Mouse (Mus musculus) intestine, postnatal 0 days (tissue): ENCODE results near the gene Dusp19. TPM values are rescaled to one million over a fixed set of nuclear protein-coding genes. Genes with fewer than 3 reads are reported as not detected.

Experiments
- ATAC-seq: fragments of 200-750 bp; cut with Nextera tagmentation; 2 replicates; pipeline ENCODE4 v1.8.0; 2017; ENCODE audit warnings: mild to moderate bottlenecking, moderate TSS enrichment, moderate library complexity
- H3K27ac ChIP-seq: fragments of 300-500 bp; sonication (generic); 2 replicates; pipeline ENCODE4 v1.5.1; 2014; ENCODE audit warnings: mild to moderate bottlenecking, low read depth, low read length, moderate library complexity
- H3K27me3 ChIP-seq: fragments of 300-500 bp; sonication (generic); replicated peaks from 2 replicates; pipeline ENCODE4 v1.6.1; 2014; ENCODE audit warnings: low read length, mixed read lengths; ENCODE audit not compliant: control insufficient read depth, insufficient read depth
- H3K36me3 ChIP-seq: fragments of 300-500 bp; sonication (generic); 2 replicates; pipeline ENCODE4 v1.6.1; 2014; ENCODE audit warnings: mild to moderate bottlenecking, moderate library complexity; ENCODE audit not compliant: control insufficient read depth, insufficient read depth
- H3K4me1 ChIP-seq: fragments of 300-500 bp; sonication (generic); replicated peaks from 2 replicates; pipeline ENCODE4 v1.6.1; 2014; ENCODE audit warnings: antibody characterized with exemption, low read length, mixed read lengths; ENCODE audit not compliant: control insufficient read depth, insufficient read depth
- H3K4me2 ChIP-seq: fragments of 300-500 bp; sonication (generic); replicated peaks from 2 replicates; pipeline ENCODE4 v1.6.1; 2014; ENCODE audit warnings: low read depth, mild to moderate bottlenecking, moderate library complexity
- H3K4me3 ChIP-seq: fragments of 300-500 bp; sonication (generic); 2 replicates; pipeline ENCODE4 v1.5.1; 2014; ENCODE audit warnings: low read depth, low read length
- H3K9ac ChIP-seq: fragments of 300-500 bp; sonication (generic); 2 replicates; pipeline ENCODE4 v1.6.1; 2014; ENCODE audit warnings: mild to moderate bottlenecking, low read depth, low read length
- H3K9me3 ChIP-seq: fragments of 300-500 bp; sonication (generic); 2 replicates; pipeline ENCODE4 v1.6.1; 2016; ENCODE audit warnings: mixed run types; ENCODE audit not compliant: control insufficient read depth
- CTCF ChIP-seq: sonication (generic); IDR thresholded peaks from 2 replicates; pipeline ENCODE4 v1.5.1; 2016; ENCODE audit warnings: low read depth, mild to moderate bottlenecking, control low read depth, antibody characterized with exemption, moderate library complexity
- WGBS: fragments of 180-500 bp; shearing (Covaris S2); extraction: QIAGEN DNeasy Blood & Tissue Kit; methylation state at CpG from one replicate; pipeline ENCODE4 v1.1.7; 2014; 5-methylcytosine and 5-hydroxymethylcytosine counted together
- polyA plus RNA-seq: library from polyadenylated mRNA; unstranded; fragments of >200 nt; fragmentation: Nextera tagmentation; extraction: Ambion mirVana; gene quantifications from 2 replicates; pipeline ENCODE4 v1.2.1, GENCODE M21; 2015

Dusp19 gene
- polyA plus RNA-seq, 1 experiment from 2014 or later: 11.3 TPM

DNA sequence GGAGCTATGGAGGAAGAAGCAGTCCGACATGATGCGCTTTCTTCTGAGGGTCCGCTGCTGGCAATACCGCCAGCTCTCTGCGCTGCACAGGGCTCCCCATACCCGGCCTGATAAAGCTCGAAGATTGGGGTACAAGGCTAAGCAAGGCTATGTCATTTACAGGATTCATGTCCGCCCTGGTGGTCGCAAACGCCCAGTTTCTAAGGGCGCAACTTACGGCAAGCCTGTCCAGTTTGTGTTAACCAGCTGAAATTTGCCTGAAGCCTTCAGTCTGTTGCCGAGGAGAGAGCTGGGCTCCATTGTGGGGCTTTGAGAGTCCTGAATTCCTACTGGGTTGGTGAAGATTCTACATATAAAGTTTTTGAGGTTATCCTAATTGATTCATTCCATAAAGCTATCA is 14.1 kb upstream of the Dusp19 start:
- TF ChIP-seq CTCF: no peak
- Histone ChIP-seq H3K4me3 (no peak overlapping the region), H3K27ac (no peak overlapping the region), H3K4me1 (no peaks in the 10 kb centered on the region), H3K4me2 (no peak overlapping the region), H3K9ac (no peak overlapping the region), H3K36me3 (no peaks in the 10 kb centered on the region), H3K27me3 (no peaks in the 10 kb centered on the region), H3K9me3 (no peaks in the 10 kb centered on the region)
- WGBS: 93% methylated on average over 13 of the region's 13 CpGs
- ATAC-seq: no peak

DNA sequence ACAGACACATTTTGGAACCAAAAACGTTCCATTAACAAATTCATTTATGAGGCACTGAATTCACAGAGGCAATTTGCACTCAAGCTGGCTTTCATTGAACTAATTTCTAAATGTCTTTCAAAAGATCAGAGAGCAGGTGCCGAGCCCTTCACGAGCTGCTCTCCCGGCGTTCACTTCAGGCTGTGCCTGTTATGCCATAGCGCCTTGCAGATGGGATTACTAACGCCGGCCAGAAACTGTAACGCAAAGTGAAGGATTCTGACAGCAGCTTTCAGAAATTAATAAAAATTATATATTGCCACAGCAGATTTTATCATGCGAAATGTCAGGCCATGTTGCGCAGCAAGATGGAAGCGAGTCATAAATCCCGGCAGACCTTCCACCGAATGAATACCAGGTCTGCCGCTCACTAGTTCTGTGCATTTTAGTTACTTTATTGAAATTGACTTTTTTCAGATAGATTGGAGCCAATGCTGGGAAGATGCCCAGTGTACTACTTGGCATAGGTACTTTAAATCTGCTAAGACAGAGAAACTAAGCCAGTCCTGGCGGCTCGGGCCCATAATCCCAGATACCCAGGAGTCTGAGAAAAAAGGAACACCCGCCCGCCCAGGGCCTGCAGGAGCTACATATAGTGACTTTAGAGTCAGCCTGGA is 12.9 kb upstream of the Dusp19 start:
- Histone ChIP-seq H3K9me3 (no peaks in the 10 kb centered on the region), H3K4me3 (no peak overlapping the region), H3K4me2 (no peak overlapping the region), H3K36me3 (no peaks in the 10 kb centered on the region), H3K4me1 (no peaks in the 10 kb centered on the region), H3K9ac (no peak overlapping the region), H3K27ac (no peak overlapping the region), H3K27me3 (no peaks in the 10 kb centered on the region)
- 93% methylated on average over 19 of the region's 19 CpGs for WGBS
- no peak for ATAC-seq
- TF ChIP-seq CTCF: no peak

- no peak for ATAC-seq
- H3K27me3 ChIP-seq: no peaks in the 10 kb centered on the region
- no peak overlapping the region for H3K4me2 ChIP-seq
- H3K4me3 ChIP-seq: no peak overlapping the region
- TF ChIP-seq CTCF: no peak
- H3K9ac ChIP-seq: no peak overlapping the region
- no peak overlapping the region for H3K27ac ChIP-seq
- WGBS: 33% methylated on average over 1 of the region's 1 CpGs
- H3K4me1 ChIP-seq: no peaks in the 10 kb centered on the region; the same call in 1 of the 2 replicates
- H3K36me3 ChIP-seq: no peaks in the 10 kb centered on the region
- no peaks in the 10 kb centered on the region for H3K9me3 ChIP-seq
Measured at GRCm38 (mm10) chr2:80612286-80612685, 4.6 kb upstream of the Dusp19 start.

GRCm38 (mm10) chr2:80612796-80613195 is 4.0 kb upstream of the Dusp19 start:
- WGBS: 50% methylated on average over 2 of the region's 2 CpGs
- ATAC-seq: no peak
- H3K4me3 ChIP-seq: no peak overlapping the region
- H3K27ac ChIP-seq: no peak overlapping the region
- no peak overlapping the region for H3K9ac ChIP-seq
- TF ChIP-seq CTCF: no peak
- H3K27me3 ChIP-seq: no peaks in the 10 kb centered on the region
- H3K36me3 ChIP-seq: no peaks in the 10 kb centered on the region
- H3K4me2 ChIP-seq: no peak overlapping the region
- H3K4me1 ChIP-seq: peaks cover 3% of the 10 kb centered on the region; the same call in 1 of the 2 replicates
- H3K9me3 ChIP-seq: no peaks in the 10 kb centered on the region

DNA sequence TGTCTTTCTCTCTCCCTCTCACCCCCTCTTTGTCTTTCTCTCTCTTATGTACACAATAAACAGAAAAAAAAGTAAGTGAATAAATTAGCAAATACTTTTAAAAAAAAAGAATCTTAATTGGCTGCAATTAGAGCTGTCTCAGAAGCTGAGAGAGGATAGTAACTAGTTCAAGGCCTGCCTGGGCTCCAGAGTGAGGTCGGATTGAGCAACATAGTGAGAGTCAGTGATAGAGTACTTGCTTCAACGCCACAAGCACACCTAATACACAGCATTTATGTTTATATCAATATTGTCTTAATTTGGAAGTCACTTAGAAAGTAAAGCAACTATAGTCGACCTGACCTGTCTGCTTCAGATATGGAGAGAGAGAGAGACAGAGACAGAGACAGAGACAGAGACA is 2.1 kb downstream of the Dusp19 start:
- Histone ChIP-seq H3K36me3 (no peaks in the 10 kb centered on the region), H3K9me3 (no peaks in the 10 kb centered on the region), H3K9ac (no peak overlapping the region), H3K27me3 (no peaks in the 10 kb centered on the region), H3K4me1 (peaks cover 6% of the 10 kb centered on the region; the same call in 1 of the 2 replicates), H3K4me3 (no peak overlapping the region), H3K4me2 (no peak overlapping the region), H3K27ac (no peak overlapping the region)
- no peak for TF ChIP-seq CTCF
- ATAC-seq: no peak
- 86% methylated on average over 3 of the region's 3 CpGs for WGBS

DNA sequence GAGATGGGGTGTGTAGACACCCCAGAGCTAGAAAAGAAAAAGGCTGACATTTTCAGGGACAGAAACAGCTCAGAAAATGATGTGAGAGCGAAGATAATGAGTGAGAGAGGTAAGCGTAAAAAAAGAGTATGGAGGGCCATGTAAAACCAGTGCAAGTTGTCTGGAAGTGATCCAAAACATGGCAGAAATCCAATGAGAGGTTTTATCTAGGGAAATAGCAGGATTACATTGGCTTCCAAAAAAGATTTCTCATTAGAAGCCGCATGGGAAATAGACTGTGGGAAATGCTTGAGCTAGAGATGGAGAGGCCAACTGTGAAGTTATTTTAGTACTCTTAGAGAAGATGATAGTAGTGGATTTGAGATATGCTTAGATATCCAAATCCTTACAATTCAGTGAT is 5.1 kb downstream of the Dusp19 start:
- Histone ChIP-seq H3K9me3 (no peaks in the 10 kb centered on the region), H3K9ac (no peak overlapping the region), H3K4me1 (peaks cover 6% of the 10 kb centered on the region; the same call in 1 of the 2 replicates), H3K4me3 (no peak overlapping the region), H3K4me2 (no peak overlapping the region), H3K27ac (no peak overlapping the region), H3K36me3 (peaks cover 12% of the 10 kb centered on the region), H3K27me3 (no peaks in the 10 kb centered on the region)
- WGBS: 93% methylated on average over 3 of the region's 3 CpGs
- TF ChIP-seq CTCF: no peak
- ATAC-seq: no peak
